Mouse (Mus musculus) CH12.LX (cell line): Measurements from ENCODE around the gene Fhl2. TPM values are rescaled to one million over a fixed set of nuclear protein-coding genes. Genes with fewer than 3 reads are reported as not detected.

Source experiments
- DNase-seq: peaks from one replicate; pipeline ENCODE4 v3.0.0-alpha.2; 2013; ENCODE audit errors: extremely low read depth
- H3K27ac ChIP-seq: 2 replicates; pipeline ENCODE4 v1.5.1; 2012; ENCODE audit warnings: low read depth, mild to moderate bottlenecking, control low read depth, moderate library complexity; ENCODE audit not compliant: insufficient read depth
- H3K27me3 ChIP-seq: replicated peaks from 2 replicates; pipeline ENCODE3; 2012; ENCODE audit warnings: inconsistent platforms
- H3K36me3 ChIP-seq, 2 experiments: replicated peaks in 1 of 2; 2 replicates each; pipeline versions ENCODE3 to v1.6.1; 2012; ENCODE audit warnings: inconsistent platforms in 1 of 2, low read length in 1 of 2, mild to moderate bottlenecking in 1 of 2, mixed read lengths in 1 of 2, moderate library complexity in 1 of 2; ENCODE audit not compliant: control insufficient read depth in 1 of 2, insufficient read depth in 1 of 2
- H3K4me1 ChIP-seq, 2 experiments: 2 replicates each; pipeline ENCODE4 v1.6.1; 2012; ENCODE audit warnings: inconsistent platforms in 1 of 2, moderate library complexity in 1 of 2; ENCODE audit not compliant: insufficient read depth in 2 of 2, control insufficient read depth in 1 of 2
- H3K4me2 ChIP-seq: 2 replicates; pipeline ENCODE4 v1.6.1; 2012; ENCODE audit warnings: low read depth, mild to moderate bottlenecking, control low read depth; ENCODE audit not compliant: poor library complexity, insufficient read depth, severe bottlenecking
- H3K4me3 ChIP-seq, 3 experiments: fragments of 150-350 bp in 1 of 3; sonication (generic) in 1 of 3; replicated peaks in 1 of 3; 2 replicates each; pipeline versions ENCODE3 to v1.5.1; 2011 to 2012; ENCODE audit warnings: low read depth in 2 of 3, low read length in 2 of 3, mild to moderate bottlenecking in 2 of 3, moderate library complexity in 2 of 3, control low read depth in 1 of 3, improper control_type of control experiment in 1 of 3, inconsistent platforms in 1 of 3, mixed read lengths in 1 of 3; ENCODE audit not compliant: poor library complexity in 1 of 3
- H3K79me2 ChIP-seq: replicated peaks from 2 replicates; pipeline ENCODE4 v1.6.1; 2012; ENCODE audit warnings: mild to moderate bottlenecking, moderate library complexity; ENCODE audit not compliant: control insufficient read depth, poor library complexity, insufficient read depth, severe bottlenecking; ENCODE audit errors: extremely low read depth
- H3K9ac ChIP-seq: 2 replicates; pipeline ENCODE4 v1.6.1; 2012; ENCODE audit warnings: low read depth, mild to moderate bottlenecking, control low read depth, moderate library complexity; ENCODE audit not compliant: insufficient read depth
- H3K9me3 ChIP-seq: replicated peaks from 2 replicates; pipeline ENCODE3; 2012; ENCODE audit warnings: low read length, inconsistent platforms, mixed read lengths
- CTCF ChIP-seq, 2 experiments: IDR thresholded peaks in 1 of 2; conservative IDR thresholded peaks in 1 of 2; 2 replicates each; pipeline ENCODE4 v1.5.1; 2011 to 2012; ENCODE audit warnings: low read depth in 2 of 2, low read length in 2 of 2, improper control_type of control experiment in 1 of 2, inconsistent platforms in 1 of 2, mild to moderate bottlenecking in 1 of 2, moderate library complexity in 1 of 2
- ELF1 ChIP-seq: IDR thresholded peaks from 2 replicates; pipeline ENCODE4 v1.6.1; 2014; ENCODE audit warnings: low read depth, mild to moderate bottlenecking, inconsistent platforms, low read length, improper control_type of control experiment
- EP300 ChIP-seq: IDR thresholded peaks from 2 replicates; pipeline ENCODE4 v1.6.1; 2011; ENCODE audit warnings: low read length, improper control_type of control experiment
- GABPA ChIP-seq: IDR thresholded peaks from 2 replicates; pipeline ENCODE4 v1.6.1; 2012; ENCODE audit warnings: low read depth, low read length, improper control_type of control experiment, inconsistent platforms; ENCODE audit not compliant: insufficient replicate concordance
- IRF4 ChIP-seq: IDR thresholded peaks from 2 replicates; pipeline ENCODE4 v1.6.1; 2014; ENCODE audit warnings: low read depth, mild to moderate bottlenecking, inconsistent platforms, low read length, improper control_type of control experiment
- JUN ChIP-seq: IDR thresholded peaks from 2 replicates; pipeline ENCODE4 v1.6.1; 2011; ENCODE audit warnings: low read depth, mild to moderate bottlenecking, low read length, improper control_type of control experiment, moderate library complexity; ENCODE audit not compliant: insufficient read depth
- MAX ChIP-seq: IDR thresholded peaks from 2 replicates; pipeline ENCODE4 v1.6.1; 2011; ENCODE audit warnings: low read length, improper control_type of control experiment
- MAZ ChIP-seq: IDR thresholded peaks from 2 replicates; pipeline ENCODE4 v1.6.1; 2012; ENCODE audit warnings: low read depth, mild to moderate bottlenecking, inconsistent platforms, low read length, improper control_type of control experiment, moderate library complexity
- MEF2A ChIP-seq: IDR thresholded peaks from 2 replicates; pipeline ENCODE4 v1.6.1; 2014; ENCODE audit warnings: low read depth, mild to moderate bottlenecking, inconsistent platforms, low read length, improper control_type of control experiment, borderline replicate concordance
- RCOR1 ChIP-seq: conservative IDR thresholded peaks from 2 replicates; pipeline ENCODE4 v1.6.1; 2012; ENCODE audit warnings: low read depth, mild to moderate bottlenecking, inconsistent platforms, low read length, improper control_type of control experiment
- SMC3 ChIP-seq: IDR thresholded peaks from 2 replicates; pipeline ENCODE4 v1.6.1; 2011; ENCODE audit warnings: low read depth, low read length, improper control_type of control experiment
- TCF12 ChIP-seq: IDR thresholded peaks from 2 replicates; pipeline ENCODE4 v1.6.1; 2014; ENCODE audit warnings: low read depth, mild to moderate bottlenecking, inconsistent platforms, low read length, improper control_type of control experiment
- UBTF ChIP-seq: IDR thresholded peaks from 2 replicates; pipeline ENCODE4 v1.6.1; 2012; ENCODE audit warnings: low read depth, mild to moderate bottlenecking, inconsistent platforms, low read length, improper control_type of control experiment, moderate library complexity
- USF2 ChIP-seq: conservative IDR thresholded peaks from 2 replicates; pipeline ENCODE4 v1.6.1; 2011; ENCODE audit warnings: low read depth, low read length, improper control_type of control experiment
- ZC3H11A ChIP-seq: IDR thresholded peaks from 2 replicates; pipeline ENCODE4 v1.6.1; 2012; ENCODE audit warnings: low read depth, mild to moderate bottlenecking, inconsistent platforms, low read length, improper control_type of control experiment
- ZKSCAN1 ChIP-seq: IDR thresholded peaks from 2 replicates; pipeline ENCODE4 v1.6.1; 2012; ENCODE audit warnings: low read depth, inconsistent platforms, low read length, improper control_type of control experiment, borderline replicate concordance
- ZMIZ1 ChIP-seq: IDR thresholded peaks from 2 replicates; pipeline ENCODE4 v1.6.1; 2012; ENCODE audit warnings: low read depth, mild to moderate bottlenecking, inconsistent platforms, low read length, improper control_type of control experiment
- ZNF384 ChIP-seq: IDR thresholded peaks from 2 replicates; pipeline ENCODE4 v1.6.1; 2012; ENCODE audit warnings: low read depth, low read length, improper control_type of control experiment, inconsistent platforms
- dilution Hi-C: fragments of 300-500 bp; cut with MboI; formaldehyde crosslinking; loops from 2 replicates; pipeline ENCODE4 v1.14.3; 2020; ENCODE audit warnings: low sequenced_read_pairs; ENCODE audit not compliant: extremely low pct_unique_long_range_greater_than_20kb, extremely low pct_ligation_motif_present
- in situ Hi-C: fragments of 300-500 bp; cut with MboI; formaldehyde crosslinking; loops from 3 replicates; pipeline ENCODE4 v1.14.3; 2019; ENCODE audit warnings: low sequenced_read_pairs, low pct_ligation_motif_present, low pct_unique_long_range_greater_than_20kb, mixed read lengths
- polyA plus RNA-seq: library from polyadenylated mRNA; unstranded; fragments of >175 nt; gene quantifications from 2 replicates; pipeline ENCODE4 v1.2.1, GENCODE M21; 2012; ENCODE audit warnings: low read depth; ENCODE audit not compliant: insufficient read length
- total RNA-seq, 2 experiments: library from RNA; depleted of rRNA; stranded (reverse); fragments of 300-350 nt in 1 of 2; fragments of >200 nt in 1 of 2; gene quantifications; 2 replicates each; pipeline ENCODE4 v1.2.3; 2012 to 2014

Fhl2 gene
- total and polyA plus RNA-seq, 3 experiments = 0.13 to 0.21 (median 0.14) TPM

DNA sequence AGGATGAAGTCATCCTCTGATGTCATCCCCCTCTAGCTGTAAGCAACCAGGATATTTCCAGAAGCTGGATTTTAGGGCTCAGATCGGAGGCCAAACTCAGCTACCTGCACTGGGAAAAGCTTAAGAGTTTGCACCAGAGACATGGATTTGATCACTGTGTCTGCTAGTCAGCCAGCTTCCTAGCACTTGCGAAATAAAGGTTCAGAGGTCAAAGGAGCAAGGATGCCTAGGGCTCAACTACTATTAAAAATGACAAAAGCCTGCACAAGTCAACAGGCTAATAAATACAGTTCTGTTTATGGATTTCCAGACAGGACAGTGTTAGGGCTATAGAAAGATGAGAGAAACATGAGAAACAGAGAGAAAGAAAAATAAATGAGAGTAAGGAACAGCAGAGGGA lies 38.9 kb downstream of the Fhl2 start:
- Histone ChIP-seq H3K9me3 (peaks cover 5% of the 10 kb centered on the region), H3K9ac (no peak overlapping the region), H3K27ac (no peak overlapping the region), H3K27me3 (no peaks in the 10 kb centered on the region), H3K4me3 (no peak overlapping the region), H3K36me3 (no peaks in the 10 kb centered on the region), H3K4me2 (no peak overlapping the region), H3K79me2 (no peaks in the 10 kb centered on the region), H3K4me1 (no peaks in the 10 kb centered on the region)
- DNase-seq = no peak
- no peak for TF ChIP-seq TCF12
- no peak for TF ChIP-seq JUN
- TF ChIP-seq ZNF384 = no peak
- TF ChIP-seq ZMIZ1 = no peak
- TF ChIP-seq MAX = no peak
- dilution Hi-C loops = no loop called here
- in situ Hi-C loops = no loop called here

DNA sequence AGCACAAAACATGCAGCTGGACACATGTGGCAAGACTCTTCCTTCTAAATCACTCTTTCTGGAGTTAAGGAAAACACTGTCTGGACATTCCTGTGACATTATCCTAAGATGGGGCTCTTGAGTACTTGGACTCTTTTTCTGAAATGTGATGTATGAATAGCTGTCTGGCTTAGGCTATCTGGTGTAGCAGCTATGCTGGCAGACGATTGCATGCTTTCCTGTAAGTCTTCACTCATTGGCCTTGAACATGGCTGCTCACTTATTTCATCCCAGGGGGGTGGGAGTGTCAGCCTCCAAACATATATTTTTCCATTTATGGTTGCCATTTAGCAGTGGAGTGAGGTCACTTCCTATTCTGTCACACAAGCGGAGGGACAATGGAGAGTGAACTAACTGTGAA lies 42.3 kb downstream of the Fhl2 start:
- Histone ChIP-seq H3K4me2 (no peak overlapping the region), H3K4me3 (no peak overlapping the region), H3K9ac (no peak overlapping the region), H3K27me3 (no peaks in the 10 kb centered on the region), H3K79me2 (no peaks in the 10 kb centered on the region), H3K9me3 (peaks cover 5% of the 10 kb centered on the region), H3K27ac (no peak overlapping the region), H3K36me3 (no peaks in the 10 kb centered on the region), H3K4me1 (no peaks in the 10 kb centered on the region)
- dilution Hi-C loops = no loop called here
- DNase-seq = no peak
- TF ChIP-seq CTCF (conservative IDR thresholded peaks at IDR 0.05 in 1 of 2, IDR thresholded peaks at IDR 0.05 in 1 of 2; ENCODE audit: low read depth in 2 of 2, low read length in 2 of 2) (no peak), ZNF384 (no peak), TCF12 (no peak), MAZ (no peak), ZC3H11A (no peak), UBTF (no peak), IRF4 (no peak), MEF2A (no peak), USF2 (no peak)
- in situ Hi-C loops = no loop called here

DNA sequence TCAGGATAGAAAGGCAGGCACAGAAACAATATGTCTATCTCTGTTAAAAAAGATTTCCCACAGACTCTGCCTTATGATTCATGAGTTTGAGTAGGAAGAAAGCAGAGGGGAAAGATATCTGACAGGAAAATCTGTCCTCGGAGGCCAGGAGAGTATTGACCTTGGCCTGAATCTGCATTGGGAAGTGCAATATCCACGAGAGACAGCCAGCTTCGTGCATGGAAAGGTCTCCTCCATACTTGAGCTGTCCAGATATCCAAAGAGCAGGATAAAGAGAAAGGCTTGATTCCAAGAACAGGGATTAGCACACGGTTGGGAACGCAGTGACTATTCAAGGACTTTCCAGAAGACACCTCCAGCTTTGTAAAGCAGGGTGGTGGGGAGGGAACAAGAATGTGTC lies 43.2 kb downstream of the Fhl2 start:
- Histone ChIP-seq H3K9ac (no peak overlapping the region), H3K27ac (no peak overlapping the region), H3K79me2 (no peaks in the 10 kb centered on the region), H3K36me3 (no peaks in the 10 kb centered on the region), H3K27me3 (no peaks in the 10 kb centered on the region), H3K4me2 (no peak overlapping the region), H3K9me3 (peaks cover 5% of the 10 kb centered on the region), H3K4me3 (no peak overlapping the region), H3K4me1 (no peaks in the 10 kb centered on the region)
- in situ Hi-C loops = no loop called here
- dilution Hi-C loops = no loop called here
- DNase-seq = no peak
- TF ChIP-seq RCOR1 (no peak), SMC3 (no peak), MEF2A (no peak), EP300 (no peak), UBTF (no peak), GABPA (no peak), ELF1 (no peak), ZKSCAN1 (no peak)
